ENCODE assay signal across 9 mouse cellular contexts in the genomic region with DNA sequence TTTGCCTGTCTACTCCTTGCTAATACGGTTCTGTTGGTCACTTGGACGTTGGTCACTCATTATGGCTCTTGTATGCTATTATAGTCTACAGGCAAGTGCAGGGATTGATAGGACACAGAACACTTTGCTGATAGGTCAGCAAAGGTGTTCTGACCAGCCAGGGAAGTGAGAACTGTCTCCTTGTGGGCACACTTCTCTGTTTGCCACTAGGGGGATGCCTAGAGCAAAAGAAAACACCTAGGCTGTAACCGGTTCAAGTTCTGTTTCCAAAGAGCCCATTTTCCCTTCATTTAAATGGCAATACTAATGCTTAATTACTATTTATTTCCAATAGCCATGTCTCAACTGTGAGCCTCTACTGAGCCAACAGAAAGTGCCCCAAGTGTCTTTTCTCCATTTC. TPM values are rescaled to one million over a fixed set of nuclear protein-coding genes. Genes with fewer than 3 reads are reported as not detected.
DNase-seq lines count a peak whose midpoint lies in the region; ATAC-seq and TF ChIP-seq lines count a peak whose summit lies in the region.
"Had no signal": no experiment of that assay in that cellular context is flagged by ENCODE, and none has a peak within 500 bp of the region (broad histone marks: within the 10 kb centered on the region; RNA-seq: fewer than 3 reads in every experiment).

No protein-coding gene starts in this region.

- no peak overlapping the region for H3K27ac ChIP-seq in forebrain, embryonic 11.5 days (ENCODE audit: low read depth, low read length)
- H3K27ac ChIP-seq in hindbrain, embryonic 13.5 days = no peak overlapping the region
- H3K27ac ChIP-seq: limb, embryonic 15.5 days had no signal

- no peaks in the 10 kb centered on the region for H3K9me3 ChIP-seq in forebrain, embryonic 11.5 days (ENCODE audit: control insufficient read depth, low read length)
- H3K9me3 ChIP-seq in hindbrain, embryonic 13.5 days = no peaks in the 10 kb centered on the region
- H3K9me3 ChIP-seq: limb, embryonic 15.5 days had no signal

- no peak for ATAC-seq in forebrain, embryonic 11.5 days (replicated peaks; ENCODE audit: low FRiP score)
- no peak for ATAC-seq in hindbrain, embryonic 13.5 days (ENCODE audit: low FRiP score)

- H3K4me3 ChIP-seq in forebrain, embryonic 11.5 days (ENCODE audit: low read depth, low read length) = no peak overlapping the region
- no peak overlapping the region for H3K4me3 ChIP-seq in hindbrain, embryonic 13.5 days
- H3K4me3 ChIP-seq: limb, embryonic 15.5 days had no signal

- H3K9ac ChIP-seq in forebrain, embryonic 11.5 days (ENCODE audit: low read length) = no peak overlapping the region
- no peak overlapping the region for H3K9ac ChIP-seq in hindbrain, embryonic 13.5 days
- H3K9ac ChIP-seq: limb, embryonic 15.5 days had no signal

- no peak for TF ChIP-seq POLR2A in brain, embryonic 14.5 days (IDR thresholded peaks at IDR 0.05; ENCODE audit: borderline replicate concordance, extremely low read depth, insufficient read depth, insufficient read length, poor library complexity, severe bottlenecking)

- no peaks in the 10 kb centered on the region for H3K36me3 ChIP-seq in forebrain, embryonic 11.5 days (ENCODE audit: control insufficient read depth, insufficient read depth, low read length)
- H3K36me3 ChIP-seq in hindbrain, embryonic 13.5 days = no peaks in the 10 kb centered on the region
- H3K36me3 ChIP-seq: limb, embryonic 15.5 days had no signal

- WGBS in forebrain, embryonic 11.5 days = 45% methylated on average over 3 of the region's 3 CpGs
- 48% methylated on average over 3 of the region's 3 CpGs for WGBS in hindbrain, embryonic 13.5 days

- no peak overlapping the region for H3K4me2 ChIP-seq in forebrain, embryonic 11.5 days (ENCODE audit: low read depth, low read length, severe bottlenecking)
- no peak overlapping the region for H3K4me2 ChIP-seq in hindbrain, embryonic 13.5 days
- H3K4me2 ChIP-seq: limb, embryonic 15.5 days had no signal

- H3K27me3 ChIP-seq in forebrain, embryonic 11.5 days (ENCODE audit: control insufficient read depth, insufficient read depth, low read length) = no peaks in the 10 kb centered on the region
- H3K27me3 ChIP-seq in hindbrain, embryonic 13.5 days = no peaks in the 10 kb centered on the region

- peak; percentile 43 for DNase-seq in kidney, adult 9 months
- no peak for DNase-seq in kidney, postnatal 4 days
- peak; percentile 27 for DNase-seq in thymus, postnatal 14 days
- no peak for DNase-seq in thymus, postnatal 4 days
- DNase-seq in brain, embryonic 14.5 days (ENCODE audit: low read depth) = no peak
- no peak for DNase-seq in forebrain, embryonic 11.5 days (ENCODE audit: low spot score)
- DNase-seq: adrenal gland, adult 2 months had no signal

- peak; percentile 57; the same call in 1 of the 2 replicates for TF ChIP-seq CTCF in brain, embryonic 14.5 days (IDR thresholded peaks at IDR 0.05; ENCODE audit: borderline replicate concordance, extremely low read depth, insufficient read depth, insufficient read length)

- H3K4me1 ChIP-seq in forebrain, embryonic 11.5 days (replicated peaks; ENCODE audit: control insufficient read depth, insufficient read depth, low read length) = no peaks in the 10 kb centered on the region
- peaks cover 15% of the 10 kb centered on the region for H3K4me1 ChIP-seq in hindbrain, embryonic 13.5 days (replicated peaks)

RNA-seq across cellular contexts. Expression of a gene that starts 25.2 kb away (rescaled TPM):
- polyA plus RNA-seq in brain, embryonic 14.5 days (2012; rRNA removed) = 19.6 and 23.3 TPM in 2 replicates
- 29.8 and 36.1 TPM in 2 replicates for polyA plus RNA-seq in forebrain, embryonic 11.5 days (2014; fragmentation: Nextera tagmentation; extraction: Ambion mirVana)
- polyA plus RNA-seq in hindbrain, embryonic 13.5 days (2015; fragmentation: Nextera tagmentation; extraction: Ambion mirVana) = 17.2 and 17.5 TPM in 2 replicates

Comparison
In these comparisons a context has a peak if more than half of its experiments do, and no peak if none do; other contexts are left out.
1. DNase-seq: peak in kidney, adult 9 months (single experiment) and thymus, postnatal 14 days (single experiment); none in kidney, postnatal 4 days (0 of 2), thymus, postnatal 4 days (single experiment), brain, embryonic 14.5 days (single experiment) and forebrain, embryonic 11.5 days (single experiment).